Mouse (Mus musculus): ENCODE measurements around the gene Ier2. TPM values are rescaled to one million over a fixed set of nuclear protein-coding genes. Genes with fewer than 3 reads are reported as not detected.

Gene Ier2
- polyA plus RNA-seq, 1 experiment from 2014 or later: 20.3 TPM

Other genes starting within 250 kb of the Ier2 start
- gene Trmt1, start 23.5 kb upstream of the Ier2 start, polyA plus RNA-seq (2015; fragmentation: Nextera tagmentation; extraction: Ambion mirVana): 66.7 and 75.1 TPM in 2 replicates
- 12.3 and 14.1 TPM in 2 replicates for gene Nacc1, start 25.0 kb upstream of the Ier2 start, polyA plus RNA-seq (2015; fragmentation: Nextera tagmentation; extraction: Ambion mirVana)
- 3.1 and 6.1 TPM in 2 replicates for gene Lyl1, start 38.6 kb upstream of the Ier2 start, polyA plus RNA-seq (2015; fragmentation: Nextera tagmentation; extraction: Ambion mirVana)
- gene G430095P16Rik, start 60.2 kb upstream of the Ier2 start, polyA plus RNA-seq (2015; fragmentation: Nextera tagmentation; extraction: Ambion mirVana): 1.4 and 1.8 TPM in 2 replicates
- 60.3 and 70.5 TPM in 2 replicates for gene Nfix, start 137.5 kb upstream of the Ier2 start, polyA plus RNA-seq (2015; fragmentation: Nextera tagmentation; extraction: Ambion mirVana)
- gene Dand5, start 160.0 kb upstream of the Ier2 start, polyA plus RNA-seq (2015; fragmentation: Nextera tagmentation; extraction: Ambion mirVana): 15.7 and 17.2 TPM in 2 replicates
- gene Gadd45gip1, start 168.7 kb upstream of the Ier2 start, polyA plus RNA-seq (2015; fragmentation: Nextera tagmentation; extraction: Ambion mirVana): 44.3 and 45.1 TPM in 2 replicates
- gene Rad23a, start 177.8 kb upstream of the Ier2 start, polyA plus RNA-seq (2015; fragmentation: Nextera tagmentation; extraction: Ambion mirVana): 71.3 and 98.0 TPM in 2 replicates
- gene Calr, start 184.1 kb upstream of the Ier2 start, polyA plus RNA-seq (2015; fragmentation: Nextera tagmentation; extraction: Ambion mirVana): 730 and 802 TPM in 2 replicates
- 105 and 108 TPM in 2 replicates for gene Farsa, start 194.1 kb upstream of the Ier2 start, polyA plus RNA-seq (2015; fragmentation: Nextera tagmentation; extraction: Ambion mirVana)
- gene Syce2, start 209.3 kb upstream of the Ier2 start, polyA plus RNA-seq (2015; fragmentation: Nextera tagmentation; extraction: Ambion mirVana): 26.4 and 49.7 TPM in 2 replicates
- 39.8 and 41.3 TPM in 2 replicates for gene Gcdh, start 231.1 kb upstream of the Ier2 start, polyA plus RNA-seq (2015; fragmentation: Nextera tagmentation; extraction: Ambion mirVana)
- gene Klf1, start 239.1 kb upstream of the Ier2 start, polyA plus RNA-seq (2015; fragmentation: Nextera tagmentation; extraction: Ambion mirVana): 0.49 and 1.1 TPM in 2 replicates
- gene Dnase2a, start 245.7 kb upstream of the Ier2 start, polyA plus RNA-seq (2015; fragmentation: Nextera tagmentation; extraction: Ambion mirVana): 5.2 and 7.3 TPM in 2 replicates

Data from neural tube, embryonic 15.5 days (tissue).